Mouse (Mus musculus) heart, embryonic 10.5 days (tissue): Measurements from ENCODE around the gene Megf8. TPM values are rescaled to one million over a fixed set of nuclear protein-coding genes. Genes with fewer than 3 reads are reported as not detected.
"Not testable (repeated sequence)": the region's sequence is repeated elsewhere in the genome, so short reads cannot be mapped to it uniquely, and the experiment has no call there.

Experiments
- DNase-seq: peaks from one replicate; pipeline ENCODE4 v3.0.0-alpha.2; 2017; ENCODE audit warnings: low spot score
- H3K27ac ChIP-seq: fragments of 300-500 bp; sonication (generic); 2 replicates; pipeline ENCODE4 v1.5.1; 2016; ENCODE audit warnings: mild to moderate bottlenecking
- H3K27me3 ChIP-seq: fragments of 300-500 bp; sonication (generic); 2 replicates; pipeline ENCODE4 v1.6.1; 2016; ENCODE audit warnings: mild to moderate bottlenecking; ENCODE audit not compliant: poor library complexity, insufficient read depth, severe bottlenecking
- H3K36me3 ChIP-seq: fragments of 300-500 bp; sonication (generic); 2 replicates; pipeline ENCODE4 v1.6.1; 2016; ENCODE audit warnings: mild to moderate bottlenecking, moderate library complexity
- H3K4me1 ChIP-seq: fragments of 300-500 bp; sonication (generic); 2 replicates; pipeline ENCODE4 v1.6.1; 2016; ENCODE audit warnings: mild to moderate bottlenecking
- H3K4me3 ChIP-seq: fragments of 300-500 bp; sonication (generic); 2 replicates; pipeline ENCODE4 v1.5.1; 2016; ENCODE audit warnings: mild to moderate bottlenecking, moderate library complexity
- H3K9me3 ChIP-seq: fragments of 300-500 bp; sonication (generic); 2 replicates; pipeline ENCODE4 v1.6.1; 2016; ENCODE audit warnings: mild to moderate bottlenecking, moderate library complexity
- WGBS: fragments of 180-500 bp; shearing (Covaris S2); methylation state at CpG from one replicate; pipeline ENCODE4 v1.1.7; 2016; 5-methylcytosine and 5-hydroxymethylcytosine counted together
- polyA plus RNA-seq: library from polyadenylated mRNA; unstranded; fragments of >200 nt; fragmentation: Nextera tagmentation; extraction: Ambion mirVana; gene quantifications from 2 replicates; pipeline ENCODE4 v1.2.1, GENCODE M21; 2016

Megf8 gene
- polyA plus RNA-seq, 1 experiment from 2014 or later, result 11.2 TPM

DNA sequence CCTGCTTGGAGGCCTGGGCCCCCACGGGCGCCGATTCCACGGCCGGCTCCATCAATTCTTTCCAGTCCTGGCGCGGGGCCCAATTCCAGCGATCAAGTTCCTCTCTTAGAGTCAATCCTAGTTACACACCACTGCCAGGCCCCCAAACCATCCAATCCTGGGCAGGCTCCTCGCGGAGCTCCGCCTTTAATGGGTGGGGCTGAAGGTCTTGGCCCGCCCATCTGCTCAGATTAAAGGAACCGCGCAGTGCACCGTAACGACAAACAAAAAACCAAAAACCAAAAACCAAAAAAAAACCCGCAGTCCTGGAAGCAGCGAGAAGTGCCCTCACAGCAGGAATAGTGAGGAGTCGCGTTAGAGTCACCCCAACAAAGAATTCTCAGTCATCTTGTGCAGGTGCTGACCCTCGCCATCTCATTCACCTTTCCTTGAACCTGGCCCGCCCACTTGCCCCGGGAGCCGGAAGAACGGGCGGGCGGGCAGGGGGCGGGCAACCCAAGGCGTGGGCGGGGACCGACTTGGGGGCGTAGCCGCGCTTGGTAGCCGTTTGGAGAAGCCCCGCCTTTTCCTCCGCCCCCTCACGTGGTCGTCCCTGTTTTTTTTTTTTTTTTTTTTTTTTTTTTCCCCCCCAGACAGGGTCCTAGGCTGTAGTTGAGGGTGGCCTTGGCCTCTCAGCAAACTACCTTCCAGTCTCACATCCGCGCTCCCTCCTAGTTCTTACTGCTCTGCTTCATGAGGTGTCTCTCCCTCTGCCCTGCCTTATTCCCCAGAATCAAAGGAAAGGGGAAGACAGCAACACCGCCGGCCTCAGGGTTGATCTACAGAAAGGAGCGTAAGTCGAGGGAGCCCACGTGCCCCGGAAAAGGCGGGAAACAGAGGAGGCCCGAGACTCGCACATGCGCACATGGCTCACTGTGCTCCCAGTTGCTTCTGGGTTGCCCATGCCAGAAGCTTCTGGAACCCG lies 78.9 kb downstream of the Megf8 start:
- Histone ChIP-seq H3K4me1 (peaks cover 23% of the 10 kb centered on the region), H3K9me3 (no peaks in the 10 kb centered on the region), H3K27ac (peak overlapping the region; percentile 79), H3K4me3 (peak overlapping the region; percentile 77), H3K27me3 (peaks cover 24% of the 10 kb centered on the region; the same call in 1 of the 2 replicates), H3K36me3 (no peaks in the 10 kb centered on the region)
- 6% methylated on average over 52 of the region's 52 CpGs for WGBS
- peak; percentile 97 for DNase-seq

DNA sequence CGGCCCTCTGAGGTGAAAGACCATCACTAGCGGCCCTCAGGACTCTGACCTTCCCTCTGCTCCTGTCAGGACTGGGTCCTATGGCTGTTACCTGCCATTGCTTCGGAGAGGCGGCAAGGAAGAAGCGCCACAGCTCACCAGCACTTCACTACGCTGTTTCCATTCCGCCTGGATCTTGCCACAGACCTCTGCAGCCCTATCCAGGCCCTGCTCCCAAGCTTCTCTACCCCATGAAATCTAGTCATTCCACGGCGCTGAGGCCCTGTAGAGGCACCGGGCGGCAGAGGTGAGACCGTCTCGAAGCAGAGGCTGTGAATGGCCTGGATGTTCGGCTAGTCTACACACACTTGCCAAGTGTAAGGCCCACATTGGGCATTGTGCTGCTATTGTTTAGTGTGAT lies 79.7 kb downstream of the Megf8 start:
- WGBS, result 85% methylated on average over 14 of the region's 14 CpGs
- H3K27ac ChIP-seq, result peak overlapping the region; percentile 79; the same call in 1 of the 2 replicates
- peak overlapping the region; percentile 77; the same call in 1 of the 2 replicates for H3K4me3 ChIP-seq
- no peaks in the 10 kb centered on the region for H3K9me3 ChIP-seq
- peak; percentile 75 for DNase-seq
- H3K27me3 ChIP-seq, result peaks cover 24% of the 10 kb centered on the region; the same call in 1 of the 2 replicates
- H3K36me3 ChIP-seq, result no peaks in the 10 kb centered on the region
- H3K4me1 ChIP-seq, result peaks cover 18% of the 10 kb centered on the region

DNA sequence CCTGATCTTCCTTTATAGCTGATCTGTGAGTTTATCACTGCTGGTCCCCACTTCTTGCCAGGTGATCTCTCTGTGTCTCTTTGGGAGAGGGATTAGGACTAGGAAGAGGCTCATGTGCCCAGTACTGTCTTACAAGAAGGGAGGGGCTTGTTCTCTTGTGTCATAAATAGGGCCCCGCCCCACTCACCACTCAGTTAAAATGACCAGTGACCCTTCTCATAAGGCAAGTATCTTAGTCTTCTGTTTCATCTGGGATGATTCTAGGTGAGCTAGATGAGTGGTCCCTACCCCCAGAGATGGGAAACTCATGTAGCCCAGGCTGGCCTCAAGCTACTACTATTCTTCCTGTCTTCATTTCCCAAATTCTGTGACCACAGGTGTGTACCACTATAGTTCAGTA lies 81.6 kb downstream of the Megf8 start, which contains the start of gene Lipe:
Lipe (minus strand) TSS at position 101 of the 400 bp plus-strand sequence.
- no peak for DNase-seq
- WGBS, result 97% methylated on average over 1 of the region's 1 CpGs
- Histone ChIP-seq H3K27ac (no peak within 1 kb of the TSS), H3K4me1 (peaks cover 21% of the 10 kb centered on the region), H3K9me3 (no peaks in the 10 kb centered on the region), H3K4me3 (no peak within 1 kb of the TSS), H3K36me3 (no peaks in the 10 kb centered on the region), H3K27me3 (peaks cover 13% of the 10 kb centered on the region; the same call in 1 of the 2 replicates)

DNA sequence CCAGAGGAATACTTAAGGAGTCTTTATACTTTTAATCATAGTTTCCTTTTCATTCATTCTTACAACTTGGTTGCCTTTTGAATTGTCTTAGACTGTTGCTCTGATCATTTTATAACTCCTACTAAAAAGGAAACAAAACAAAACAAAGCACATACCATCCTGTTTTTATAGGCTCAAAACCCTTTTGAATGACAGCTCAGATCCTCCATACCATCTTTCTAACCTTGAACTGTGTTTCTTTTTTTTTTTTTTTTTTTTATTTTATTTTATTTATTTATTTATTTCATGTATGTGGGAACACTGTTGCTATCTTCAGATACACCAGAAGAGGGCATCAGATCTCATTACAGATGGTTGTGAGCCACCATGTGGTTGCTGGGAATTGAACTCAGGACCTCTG lies 82.1 kb downstream of the Megf8 start:
- H3K27me3 ChIP-seq, H3K36me3 ChIP-seq, H3K9me3 ChIP-seq, DNase-seq, H3K27ac ChIP-seq, H3K4me3 ChIP-seq: not testable (repeated sequence)
- H3K4me1 ChIP-seq, result peaks cover 21% of the 10 kb centered on the region

DNA sequence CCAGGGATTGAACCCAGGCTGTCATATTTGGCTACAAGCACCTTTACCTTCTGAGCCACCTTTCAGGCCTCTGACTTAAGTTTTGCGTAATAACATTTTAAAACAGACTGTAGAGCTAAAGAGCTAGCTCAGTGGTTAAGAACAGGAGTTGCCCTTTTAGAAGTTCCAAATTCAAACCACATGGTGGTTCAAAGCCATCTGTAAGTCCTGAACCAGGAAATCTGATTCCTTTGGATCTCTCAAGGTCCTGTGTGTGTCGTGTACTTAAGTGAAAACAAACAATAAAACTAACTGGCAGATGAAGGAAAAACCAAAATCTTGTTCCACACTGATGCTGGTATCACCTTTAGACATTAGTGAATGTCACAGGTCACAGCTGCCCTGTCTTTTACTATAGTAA lies 84.6 kb downstream of the Megf8 start:
- Histone ChIP-seq H3K36me3 (no peaks in the 10 kb centered on the region), H3K4me1 (peaks cover 6% of the 10 kb centered on the region), H3K4me3 (no peak overlapping the region), H3K27ac (no peak overlapping the region), H3K27me3 (no peaks in the 10 kb centered on the region), H3K9me3 (no peaks in the 10 kb centered on the region)
- DNase-seq, result no peak
- WGBS, result 57% methylated on average over 2 of the region's 2 CpGs

DNA sequence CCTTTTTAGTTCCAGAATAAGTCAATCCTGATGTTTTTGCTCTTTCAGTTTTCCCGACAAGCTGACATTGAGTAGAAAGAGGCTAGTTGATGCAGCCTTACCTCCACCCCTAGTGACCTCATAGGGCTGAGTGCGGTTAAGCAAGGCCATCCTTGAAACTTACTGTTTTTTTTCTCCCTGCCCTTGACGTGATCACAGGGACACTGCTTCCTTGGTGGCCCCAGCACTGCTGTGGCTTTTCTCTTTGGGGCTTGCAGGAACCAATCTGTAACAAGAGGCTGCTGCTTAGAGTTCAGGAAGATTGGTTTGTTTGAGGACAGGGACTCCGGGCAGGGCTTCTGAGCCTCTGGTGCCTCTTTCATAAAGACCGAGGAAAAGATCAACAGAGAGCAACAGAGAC lies 85.0 kb downstream of the Megf8 start:
- no peak for DNase-seq
- Histone ChIP-seq H3K27ac (no peak overlapping the region), H3K4me1 (0 out of 2 replicates have a peak, but pooled peaks cover 3% of the 10 kb centered on the region), H3K9me3 (no peaks in the 10 kb centered on the region), H3K4me3 (no peak overlapping the region), H3K36me3 (no peaks in the 10 kb centered on the region), H3K27me3 (no peaks in the 10 kb centered on the region)
- 42% methylated on average over 5 of the region's 5 CpGs for WGBS

GRCm38 (mm10) chr7:25402671-25403101 lies 85.7 kb downstream of the Megf8 start:
- Histone ChIP-seq H3K4me3 (no peak overlapping the region), H3K27me3 (no peaks in the 10 kb centered on the region), H3K36me3 (no peaks in the 10 kb centered on the region), H3K4me1 (0 out of 2 replicates have a peak, but pooled peaks cover 3% of the 10 kb centered on the region), H3K27ac (no peak overlapping the region), H3K9me3 (no peaks in the 10 kb centered on the region)
- 0% methylated on average over 2 of the region's 2 CpGs for WGBS
- DNase-seq, result peak; percentile 74

DNA sequence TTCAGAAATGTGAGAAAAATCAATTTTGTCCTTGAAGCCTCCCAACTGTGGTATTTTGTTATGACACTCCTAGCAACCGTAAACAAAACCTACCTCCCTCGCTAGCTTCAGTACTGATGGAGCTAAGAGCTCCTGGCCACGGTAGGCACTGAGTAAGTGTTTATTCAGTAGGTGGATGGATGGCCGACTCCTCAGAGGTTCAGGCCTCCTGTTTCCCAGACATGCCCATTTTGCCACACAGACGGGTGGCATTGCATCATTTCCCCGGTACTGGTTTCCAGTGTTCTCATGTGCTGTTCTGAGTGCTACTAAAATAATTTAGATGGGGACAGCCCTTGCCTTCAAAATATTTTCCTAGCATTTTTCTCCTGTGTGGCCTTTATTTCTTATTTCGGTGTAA lies 89.5 kb downstream of the Megf8 start:
- Histone ChIP-seq H3K4me3 (no peak overlapping the region), H3K9me3 (no peaks in the 10 kb centered on the region), H3K27ac (no peak overlapping the region), H3K4me1 (0 out of 2 replicates have a peak, but pooled peaks cover 3% of the 10 kb centered on the region), H3K27me3 (no peaks in the 10 kb centered on the region), H3K36me3 (no peaks in the 10 kb centered on the region)
- 84% methylated on average over 7 of the region's 7 CpGs for WGBS
- no peak for DNase-seq

DNA sequence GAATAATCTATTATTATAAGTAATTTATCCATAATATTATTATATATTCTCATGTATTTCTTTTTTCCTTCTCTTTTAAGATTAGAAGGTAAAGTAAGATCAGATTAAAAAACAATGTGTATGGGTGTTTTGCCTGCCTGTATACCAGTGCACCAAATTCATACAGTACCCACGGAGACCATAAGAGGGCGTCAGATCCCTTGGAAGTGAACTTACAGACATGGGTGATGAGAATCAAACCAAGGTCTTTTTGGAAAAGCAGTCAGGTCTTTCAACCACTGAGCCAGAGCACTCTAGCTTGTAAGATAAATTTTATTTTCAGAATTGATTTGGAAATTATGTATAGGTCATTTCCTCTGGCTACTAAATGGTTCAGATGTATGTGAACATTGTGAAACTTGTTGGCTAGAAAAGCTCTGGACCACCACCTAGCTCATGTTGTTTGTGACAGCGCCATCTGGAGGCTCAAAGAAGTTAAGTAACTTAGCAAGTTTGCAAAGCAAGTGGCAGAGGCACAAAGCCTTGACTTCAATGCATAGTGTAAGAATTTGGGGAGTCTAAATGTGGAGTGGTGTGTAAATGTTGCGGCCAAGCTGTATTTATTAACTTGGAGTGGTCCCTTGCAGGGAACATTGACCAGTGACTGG lies 92.3 kb downstream of the Megf8 start:
- Histone ChIP-seq H3K36me3 (no peaks in the 10 kb centered on the region), H3K9me3 (no peaks in the 10 kb centered on the region), H3K27me3 (no peaks in the 10 kb centered on the region), H3K4me1 (no peaks in the 10 kb centered on the region), H3K4me3 (no peak overlapping the region), H3K27ac (no peak overlapping the region)
- peak; percentile 50 for DNase-seq
- WGBS, result 44% methylated on average over 4 of the region's 4 CpGs

DNA sequence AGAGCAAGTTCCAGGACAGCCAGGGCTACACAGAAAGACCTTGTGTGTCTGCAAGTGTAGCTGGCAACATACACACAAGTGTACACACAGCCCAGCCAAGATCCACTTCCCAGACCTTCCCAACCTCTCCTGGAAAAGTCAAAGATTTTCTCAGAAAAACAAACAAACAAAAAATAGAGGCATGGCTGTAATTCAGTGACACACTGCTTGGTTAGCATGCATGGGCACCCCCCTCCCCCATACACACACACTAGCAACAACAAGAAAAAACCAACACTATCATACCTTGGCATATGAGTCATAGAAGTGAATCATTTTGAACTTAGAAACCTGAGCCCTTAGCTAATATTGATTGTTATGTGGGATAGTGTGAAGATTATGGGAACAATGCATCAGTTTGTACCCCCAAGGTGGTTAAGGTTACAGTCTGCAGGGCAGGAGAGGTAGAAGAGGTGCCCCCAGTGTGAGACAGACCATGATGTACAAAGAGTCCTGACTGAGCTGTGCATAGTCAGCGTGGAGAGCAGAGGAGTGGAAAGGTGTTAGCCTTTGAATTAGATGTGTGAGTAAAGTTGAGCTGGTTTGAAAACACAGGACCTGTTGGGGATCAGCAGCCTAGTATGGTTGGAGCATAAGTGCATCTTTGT lies 94.1 kb downstream of the Megf8 start:
- Histone ChIP-seq H3K27ac (no peak overlapping the region), H3K9me3 (no peaks in the 10 kb centered on the region), H3K4me1 (no peaks in the 10 kb centered on the region), H3K27me3 (no peaks in the 10 kb centered on the region), H3K36me3 (no peaks in the 10 kb centered on the region), H3K4me3 (no peak overlapping the region)
- 81% methylated on average over 1 of the region's 1 CpGs for WGBS
- no peak for DNase-seq

DNA sequence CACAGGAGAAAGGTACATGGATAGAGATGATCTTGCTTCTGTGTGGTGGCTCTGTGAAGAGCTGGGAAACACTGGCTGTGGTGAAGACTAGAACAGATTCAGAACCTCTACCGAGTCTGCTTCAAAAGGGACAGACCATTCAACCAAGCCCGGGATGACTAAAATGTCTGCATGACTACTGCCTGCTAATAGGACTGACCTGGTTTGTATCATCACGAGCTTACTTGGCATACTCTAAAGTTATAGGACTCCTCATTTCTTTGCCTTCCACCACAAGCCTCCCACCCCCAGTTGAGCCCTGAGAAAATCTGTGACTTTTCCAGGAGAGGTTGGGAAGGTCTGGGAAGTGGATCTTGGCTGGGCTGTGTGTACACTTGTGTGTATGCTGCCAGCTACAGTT lies 94.9 kb downstream of the Megf8 start:
- 78% methylated on average over 3 of the region's 3 CpGs for WGBS
- H3K36me3 ChIP-seq, result no peaks in the 10 kb centered on the region
- H3K27ac ChIP-seq, result no peak overlapping the region
- no peaks in the 10 kb centered on the region for H3K4me1 ChIP-seq
- H3K27me3 ChIP-seq, result no peaks in the 10 kb centered on the region
- no peak overlapping the region for H3K4me3 ChIP-seq
- peak; percentile 62 for DNase-seq
- no peaks in the 10 kb centered on the region for H3K9me3 ChIP-seq

DNA sequence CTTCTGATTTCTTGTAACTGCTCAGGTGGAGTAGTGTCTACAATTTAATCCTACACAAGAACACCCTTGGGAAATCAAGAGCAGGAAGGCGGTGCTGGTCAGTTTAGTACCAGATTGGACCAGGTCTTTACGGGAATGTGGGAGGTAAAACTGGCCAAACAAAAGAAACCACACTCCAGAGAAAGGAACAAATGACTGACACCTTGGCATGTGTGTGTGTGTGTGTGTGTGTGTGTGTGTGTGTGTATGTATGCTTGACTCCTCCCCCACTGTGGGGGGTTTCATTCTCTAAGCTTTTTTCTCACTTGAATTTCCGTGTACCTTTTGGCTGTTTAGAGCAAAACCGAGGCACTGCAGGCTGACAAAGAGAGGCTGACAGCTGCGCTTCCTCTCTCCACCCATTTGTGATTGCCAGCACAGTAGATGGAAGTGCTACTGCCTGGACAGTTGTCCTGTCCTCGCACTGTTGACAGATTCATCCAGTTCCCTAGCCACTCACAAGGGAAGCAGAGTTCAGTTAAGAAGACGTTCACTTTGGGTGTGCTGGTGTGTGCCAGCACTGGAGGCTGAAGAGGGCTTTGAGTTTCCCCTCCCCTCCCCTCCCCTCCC lies 96.0 kb downstream of the Megf8 start, which contains the start of gene Cxcl17:
Cxcl17 (minus strand) TSS at position 54 of the 609 bp plus-strand sequence.
- peak; percentile 67 for DNase-seq
- no peaks in the 10 kb centered on the region for H3K27me3 ChIP-seq

More for the DNA sequence above, 96.0 kb downstream of the Megf8 start, which contains the start of gene Cxcl17:
- H3K9me3 ChIP-seq, result no peaks in the 10 kb centered on the region
- no peak within 1 kb of the TSS for H3K27ac ChIP-seq
- no peak within 1 kb of the TSS for H3K4me3 ChIP-seq
- H3K36me3 ChIP-seq, result no peaks in the 10 kb centered on the region
- no peaks in the 10 kb centered on the region for H3K4me1 ChIP-seq
- WGBS, result 44% methylated on average over 7 of the region's 7 CpGs
